Mouse (Mus musculus) thymus, postnatal 10 days (tissue): ENCODE data around the gene Pde8b.

Experiments
- DNase-seq, 2 experiments: peaks; one replicate each; pipeline ENCODE4 v3.0.0; 2021; ENCODE audit warnings: low spot score in 2 of 2

The Pde8b gene

DNA sequence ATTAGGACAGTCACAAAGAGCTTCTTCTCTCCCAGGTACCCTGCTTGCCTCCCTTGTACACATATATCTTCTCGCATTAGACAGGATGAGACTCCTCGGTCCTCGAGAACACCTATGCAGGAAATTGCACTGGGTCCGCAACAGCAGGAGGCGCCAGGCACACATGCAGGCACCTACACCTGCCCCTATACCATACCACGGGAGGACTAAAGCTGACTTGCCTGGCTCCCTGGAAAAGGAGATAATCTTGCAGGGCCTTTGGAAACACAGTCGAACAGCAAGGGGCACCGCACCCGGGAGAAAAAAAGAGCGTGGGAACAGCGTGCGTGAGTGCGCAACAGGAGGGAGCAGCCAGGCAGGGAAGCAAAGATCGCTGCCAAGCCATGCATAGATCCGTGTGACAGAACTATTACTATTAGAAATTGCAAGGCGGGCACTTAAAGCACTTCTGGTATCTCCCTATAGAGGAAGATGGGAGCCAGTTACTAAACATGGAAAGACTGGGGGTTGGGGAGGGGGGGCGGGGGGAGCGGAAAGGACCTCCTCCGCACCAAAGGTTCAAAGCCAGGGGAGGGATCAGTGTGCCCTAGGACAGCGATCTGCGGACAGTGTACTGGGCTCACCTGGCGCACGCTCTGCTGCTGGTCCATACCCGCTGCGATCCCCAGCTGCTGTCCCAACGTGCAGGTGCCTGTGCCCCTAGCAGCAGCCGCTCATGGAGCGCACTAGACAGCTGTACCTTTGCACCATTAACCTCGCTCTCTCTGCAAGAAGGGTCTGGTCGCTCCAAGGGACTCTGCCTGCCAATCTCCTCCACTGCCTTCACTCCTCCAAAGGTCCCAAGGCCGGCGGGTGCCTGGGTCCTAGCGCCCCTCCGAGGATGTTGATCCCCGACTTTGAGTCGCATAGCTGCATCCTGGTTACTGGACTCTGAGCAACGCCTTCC lies at the start of gene Pde8b:
Gene Pde8b, minus strand, starts transcription at position 826 of the 946 bp plus-strand sequence.
- DNase-seq = no peak

GRCm38 (mm10) chr13:95291983-95292382 lies 41.8 kb upstream of the Pde8b start:
- DNase-seq = no peak

GRCm38 (mm10) chr13:95288027-95288426 lies 37.9 kb upstream of the Pde8b start:
- no peak for DNase-seq

DNA sequence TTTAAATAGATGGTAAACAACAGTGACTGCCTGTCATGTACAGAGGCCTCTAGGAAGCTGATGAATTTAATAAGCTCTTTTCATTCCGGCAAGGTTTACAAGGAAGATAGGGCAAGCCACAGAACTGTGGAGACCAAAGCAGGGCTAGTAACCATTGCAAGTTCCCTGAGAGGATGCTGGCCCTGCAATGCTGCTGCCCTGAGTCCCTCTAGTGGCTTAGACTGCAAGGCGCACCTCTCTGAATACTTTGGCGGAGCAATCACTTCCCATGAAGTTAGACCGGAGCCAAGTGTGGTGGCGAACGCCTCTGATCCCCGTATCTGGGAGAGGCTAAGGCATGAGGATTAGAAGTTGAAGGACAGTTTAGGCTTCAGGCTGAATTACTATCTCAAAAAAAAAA lies 36.9 kb upstream of the Pde8b start:
- DNase-seq = peak in 1 of 2 experiments; percentile 27

- DNase-seq = no peak
These were observed 31.9 kb upstream of the Pde8b start for GRCm38 (mm10) chr13:95281740-95282673.

- no peak for DNase-seq
These were observed 28.4 kb upstream of the Pde8b start for GRCm38 (mm10) chr13:95278426-95279025.

DNA sequence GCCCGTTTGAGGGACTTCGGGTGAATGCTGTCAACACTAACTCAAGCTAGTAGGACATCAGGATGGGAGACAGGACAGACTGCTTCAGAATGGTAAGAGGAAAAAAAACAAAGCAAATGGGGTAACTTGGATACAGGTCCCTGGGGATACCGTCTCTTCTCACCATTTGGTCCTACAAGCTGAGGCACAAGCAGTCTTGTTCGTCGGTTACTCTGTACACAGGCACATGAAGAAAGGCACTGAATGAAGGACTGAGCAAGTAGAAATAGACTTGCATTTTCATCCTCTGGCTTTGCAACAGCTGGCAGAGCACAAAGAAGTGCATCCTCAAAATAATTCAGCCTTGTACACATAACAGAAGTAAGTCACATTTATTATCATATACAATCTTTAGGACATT lies 14.6 kb upstream of the Pde8b start:
- DNase-seq = no peak

DNA sequence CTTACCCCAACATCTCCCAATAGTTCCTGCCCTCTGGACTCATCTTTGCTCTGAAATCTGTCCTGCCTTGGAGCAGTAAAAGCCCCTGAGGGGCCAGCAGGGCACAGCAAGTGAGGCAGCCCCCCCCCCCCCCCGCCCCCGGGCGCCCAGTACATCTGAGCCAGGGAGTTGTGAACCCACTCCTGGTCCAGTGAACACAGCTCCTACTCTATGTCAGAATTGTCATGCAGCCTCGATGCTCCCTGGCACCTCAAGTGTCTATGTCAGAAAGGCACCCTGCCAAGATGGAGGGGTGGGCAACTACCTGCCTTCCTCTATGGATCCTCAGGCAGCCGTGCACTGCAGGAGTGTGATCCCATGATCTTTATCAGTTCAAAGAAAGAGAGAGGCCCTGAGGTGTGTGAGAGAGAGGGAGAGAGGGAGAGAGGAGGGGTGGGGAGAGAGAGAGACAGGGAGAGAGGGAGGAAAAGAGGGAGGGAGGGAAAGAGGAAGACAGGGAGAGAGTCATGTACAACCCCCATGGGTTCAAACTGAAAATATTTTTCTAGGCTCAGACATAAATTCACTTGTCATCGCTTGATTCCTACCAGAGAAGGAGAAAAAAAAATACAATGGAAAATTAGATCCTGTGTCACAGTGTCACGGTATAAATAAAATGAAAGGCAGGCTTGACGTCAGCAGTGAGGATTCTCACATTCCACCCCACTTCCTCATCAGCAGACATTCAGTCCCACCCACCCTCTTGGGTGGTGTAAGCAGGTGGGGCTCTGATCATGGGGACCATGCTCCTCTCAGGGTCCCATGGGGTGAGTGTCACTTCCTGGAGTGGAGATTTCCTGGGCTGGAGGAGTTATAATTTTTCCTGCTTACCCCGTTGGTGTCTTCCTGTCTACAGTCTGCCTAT lies 11.0 kb upstream of the Pde8b start:
- DNase-seq = no peak

GRCm38 (mm10) chr13:95260391-95260790 lies 10.3 kb upstream of the Pde8b start:
- DNase-seq = no peak

GRCm38 (mm10) chr13:95257083-95257482 lies 6.9 kb upstream of the Pde8b start:
- no peak for DNase-seq

- no peak for DNase-seq
These were observed 4.9 kb upstream of the Pde8b start for GRCm38 (mm10) chr13:95255083-95255482.

DNA sequence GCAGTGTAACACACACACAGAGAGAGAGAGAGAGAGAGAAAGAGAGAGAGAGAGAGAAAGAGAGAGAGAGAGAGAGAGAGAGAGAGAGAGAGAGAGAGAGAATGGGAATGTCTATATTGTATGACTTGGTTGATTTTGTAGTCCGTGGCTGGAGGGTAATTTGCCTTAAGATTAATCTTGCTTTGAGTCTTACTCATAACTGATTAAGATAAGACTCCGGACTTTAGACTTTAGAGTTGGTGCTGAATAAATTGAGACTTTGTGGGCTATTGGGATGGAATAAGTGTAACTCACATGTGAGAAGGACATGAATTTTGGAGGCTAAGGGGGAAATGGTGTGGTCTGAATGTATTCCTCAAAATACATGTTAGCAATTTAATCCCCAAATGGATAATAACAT lies 7.1 kb downstream of the Pde8b start:
- DNase-seq = no peak

GRCm38 (mm10) chr13:95237488-95237887 lies 12.6 kb downstream of the Pde8b start:
- no peak for DNase-seq

GRCm38 (mm10) chr13:95235261-95235660 lies 14.9 kb downstream of the Pde8b start:
- DNase-seq = no peak

GRCm38 (mm10) chr13:95231366-95232138 lies 18.6 kb downstream of the Pde8b start:
- no peak for DNase-seq

DNA sequence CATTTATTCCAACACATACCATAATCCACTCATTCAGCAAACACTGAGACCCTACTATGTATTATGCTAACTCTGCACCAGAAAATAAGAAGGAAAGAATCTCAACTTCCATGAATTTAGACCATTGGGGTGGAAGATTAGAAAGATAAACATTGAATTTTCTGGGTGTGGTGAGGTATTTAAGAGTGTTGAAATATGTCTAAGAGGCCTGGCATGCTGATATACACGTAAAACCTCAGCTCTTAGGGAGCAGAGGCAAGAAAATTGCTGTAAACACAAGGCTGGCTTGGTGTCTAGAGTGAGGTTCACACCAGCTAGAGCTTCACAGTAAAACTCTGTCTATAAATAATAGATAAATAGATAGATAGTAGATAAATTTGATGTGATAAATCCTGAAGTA lies 19.8 kb downstream of the Pde8b start:
- DNase-seq = no peak

DNA sequence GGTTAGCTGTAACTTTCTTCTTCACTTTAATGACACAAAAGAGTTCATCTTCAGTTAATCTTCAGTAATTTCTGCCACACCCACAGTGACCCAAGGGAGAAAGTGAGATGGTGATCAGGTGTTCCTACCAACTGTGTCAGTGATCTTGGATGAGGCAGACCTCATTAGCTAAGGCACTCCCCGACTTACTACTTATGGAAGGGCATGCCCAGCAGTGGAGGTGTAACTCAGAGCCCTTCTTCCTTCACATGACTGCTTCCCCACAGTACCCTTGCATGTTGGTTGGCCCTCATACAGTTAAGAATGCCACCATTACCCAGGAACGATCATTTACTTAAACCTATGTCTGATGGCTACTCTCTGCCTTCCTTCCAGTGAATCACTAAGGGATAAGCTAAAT lies 25.6 kb downstream of the Pde8b start:
- no peak for DNase-seq

- no peak for DNase-seq
These were observed 26.7 kb downstream of the Pde8b start for GRCm38 (mm10) chr13:95223427-95223772.

DNA sequence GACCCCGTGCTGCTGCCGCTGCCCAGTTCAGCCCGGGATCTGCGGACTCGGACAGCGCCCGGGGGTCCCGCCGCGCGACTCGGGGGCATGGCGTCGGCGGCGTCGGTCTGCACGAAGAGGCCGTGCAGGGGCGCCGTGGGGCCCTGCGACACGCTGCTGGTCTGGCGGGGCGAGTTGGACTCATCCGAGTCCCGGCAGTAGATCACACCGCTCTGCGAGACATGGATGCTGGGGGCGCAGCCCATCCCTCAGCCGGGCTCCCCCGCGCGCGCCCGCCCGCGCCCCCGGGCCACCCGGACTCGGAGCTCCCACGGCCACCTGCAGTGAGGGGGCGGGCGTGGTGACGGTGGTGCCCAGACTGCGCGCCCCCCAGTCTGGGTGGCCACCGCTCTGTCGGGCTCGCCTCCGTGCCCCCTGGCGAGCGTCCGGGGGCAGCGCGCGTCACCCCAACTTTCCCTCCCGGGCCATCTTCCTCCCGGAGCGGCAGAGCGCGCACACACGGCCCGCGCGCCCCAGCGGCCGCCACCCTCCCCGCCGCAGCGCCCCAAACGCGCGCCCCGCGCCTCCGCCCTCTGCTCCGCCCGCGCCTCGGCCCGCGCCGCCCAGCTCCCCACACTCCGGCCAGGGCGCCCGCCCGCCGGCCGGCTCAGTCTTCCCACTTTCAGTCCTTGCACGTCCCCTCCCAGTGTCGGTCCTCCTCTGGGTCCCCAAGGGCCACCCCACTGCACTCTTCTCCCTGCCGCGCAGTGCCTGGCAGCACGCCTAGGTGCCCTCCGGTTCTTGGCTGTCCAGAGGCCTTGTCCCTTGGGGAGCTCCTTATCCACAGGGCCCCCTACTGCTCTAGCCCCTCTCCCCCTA lies 27.3 kb downstream of the Pde8b start:
- peak in 1 of 2 experiments; percentile 2 for DNase-seq
